Mouse (Mus musculus) monocyte, adult 5-6 weeks (primary cell): ENCODE data around the gene Ccdc84. TPM values are rescaled to one million over a fixed set of nuclear protein-coding genes. Genes with fewer than 3 reads are reported as not detected.
A peak's percentile ranks its signal among the peaks of the same experiment; 100 is the strongest.
"Not testable (repeated sequence)": the region's sequence is repeated elsewhere in the genome, so short reads cannot be mapped to it uniquely, and the experiment has no call there.

Experiments used
- ATAC-seq: fragments of 153-309, 156-312 bp; replicated peaks from 2 replicates; pipeline ENCODE4 v1.8.0; 2017; ENCODE audit warnings: mild to moderate bottlenecking; ENCODE audit not compliant: low TSS enrichment, insufficient number of reproducible peaks, severe bottlenecking, poor library complexity, low FRiP score
- total RNA-seq: library from RNA; stranded (forward); fragments of 200-1000, 200-491, 200-594 nt; gene quantifications from 3 replicates; pipeline ENCODE4 v1.2.3, GENCODE M21; 2017

Ccdc84 gene
- total RNA-seq, 1 experiment from 2014 or later: 25.5 TPM

- no peak for ATAC-seq
These were observed 6.7 kb downstream of the Ccdc84 start for GRCm38 (mm10) chr9:44411601-44412130.

- no peak for ATAC-seq
These were observed 7.6 kb downstream of the Ccdc84 start for GRCm38 (mm10) chr9:44410647-44411336.

- not testable (repeated sequence) for ATAC-seq
These were observed 9.7 kb downstream of the Ccdc84 start for GRCm38 (mm10) chr9:44408693-44409092.

- ATAC-seq: no peak
These were observed 10.6 kb downstream of the Ccdc84 start for GRCm38 (mm10) chr9:44407752-44408097.

GRCm38 (mm10) chr9:44406906-44407751, 11.2 kb downstream of the Ccdc84 start, which contains the start of the genes Rps25 and Trappc4:
Rps25 (plus strand) TSS chr9:44407139.
Trappc4 (minus strand) TSS chr9:44407600.
- peak; percentile 91 for ATAC-seq

GRCm38 (mm10) chr9:44405011-44405410, 13.4 kb downstream of the Ccdc84 start:
- ATAC-seq: no peak

GRCm38 (mm10) chr9:44401081-44401480, 17.3 kb downstream of the Ccdc84 start:
- ATAC-seq: no peak

- no peak for ATAC-seq
These were observed 18.6 kb downstream of the Ccdc84 start for GRCm38 (mm10) chr9:44399795-44400114.

- no peak for ATAC-seq
These were observed 19.1 kb downstream of the Ccdc84 start for GRCm38 (mm10) chr9:44399114-44399794.

- ATAC-seq: no peak
These were observed 19.8 kb downstream of the Ccdc84 start for GRCm38 (mm10) chr9:44398551-44398950.

GRCm38 (mm10) chr9:44398087-44398486, 20.3 kb downstream of the Ccdc84 start:
- no peak for ATAC-seq

GRCm38 (mm10) chr9:44396684-44397411, 21.5 kb downstream of the Ccdc84 start, which contains the start of gene Slc37a4:
Slc37a4 (plus strand) TSS chr9:44396852.
- ATAC-seq: peak; percentile 98

GRCm38 (mm10) chr9:44391466-44391865, 26.9 kb downstream of the Ccdc84 start:
- peak; percentile 60 for ATAC-seq

- peak; percentile 65; the same call in 1 of the 2 replicates for ATAC-seq
These were observed 29.1 kb downstream of the Ccdc84 start for GRCm38 (mm10) chr9:44389273-44389672.

GRCm38 (mm10) chr9:44387221-44387620, 31.1 kb downstream of the Ccdc84 start:
- no peak for ATAC-seq

- ATAC-seq: no peak
These were observed 33.8 kb downstream of the Ccdc84 start for GRCm38 (mm10) chr9:44384596-44384995.

- 0 out of 2 replicates have a peak, but pooled peaks have one; percentile 7 for ATAC-seq
These were observed 38.5 kb downstream of the Ccdc84 start for GRCm38 (mm10) chr9:44379862-44380261.

GRCm38 (mm10) chr9:44379054-44379834, 39.1 kb downstream of the Ccdc84 start, which contains the start of gene Hyou1:
Hyou1 (plus strand) TSS chr9:44379490.
- peak; percentile 97 for ATAC-seq
